Mouse (Mus musculus) c-Kit-positive CD71-positive TER-119-negative erythroid progenitor cells, embryonic 14.5 days (primary cell): Measurements from ENCODE around the gene Srm.

ENCODE experiments used
- DNase-seq: peaks from one replicate; pipeline ENCODE4 v3.0.0-alpha.2; 2013; ENCODE audit warnings: low read depth

Gene Srm

DNA sequence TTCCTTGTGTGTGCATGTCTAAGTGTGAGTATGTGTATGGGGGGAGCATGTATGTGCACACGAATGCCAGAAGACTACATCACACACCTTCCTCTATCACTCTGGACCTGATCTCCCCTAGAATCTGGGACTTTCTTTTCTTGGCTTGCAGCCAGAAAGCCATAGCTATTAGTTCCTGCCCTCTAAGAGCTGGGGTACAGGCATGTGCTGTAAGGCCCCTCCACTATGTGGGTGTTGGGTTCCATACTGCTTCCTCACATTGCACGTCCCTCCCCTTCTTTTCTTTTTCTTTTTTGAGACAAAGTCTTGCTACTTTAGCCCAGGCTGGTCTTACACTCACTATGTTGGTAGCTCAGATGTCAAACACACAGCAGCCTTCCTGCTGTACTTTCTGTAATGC is 44.0 kb downstream of the Srm start:
- no peak for DNase-seq

DNA sequence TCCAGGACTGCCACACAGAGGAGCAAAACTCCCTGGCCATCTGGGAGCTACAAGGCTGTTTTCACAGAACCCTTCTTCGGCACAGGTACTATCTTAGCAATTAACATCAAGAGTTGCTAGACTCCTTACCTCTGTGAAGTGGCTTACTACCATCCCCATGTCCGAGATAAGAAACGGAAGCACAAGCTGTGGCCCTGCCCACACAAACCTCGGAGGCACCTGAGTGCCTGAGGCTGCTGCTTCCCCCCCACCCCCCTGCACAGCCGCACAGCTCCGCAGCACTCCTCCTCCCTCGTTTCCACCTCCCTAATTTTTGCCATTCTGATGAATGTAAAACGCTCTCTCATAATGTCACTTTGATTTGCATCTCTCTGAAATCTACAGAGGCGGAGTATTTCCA is 47.0 kb downstream of the Srm start:
- DNase-seq, result no peak

DNA sequence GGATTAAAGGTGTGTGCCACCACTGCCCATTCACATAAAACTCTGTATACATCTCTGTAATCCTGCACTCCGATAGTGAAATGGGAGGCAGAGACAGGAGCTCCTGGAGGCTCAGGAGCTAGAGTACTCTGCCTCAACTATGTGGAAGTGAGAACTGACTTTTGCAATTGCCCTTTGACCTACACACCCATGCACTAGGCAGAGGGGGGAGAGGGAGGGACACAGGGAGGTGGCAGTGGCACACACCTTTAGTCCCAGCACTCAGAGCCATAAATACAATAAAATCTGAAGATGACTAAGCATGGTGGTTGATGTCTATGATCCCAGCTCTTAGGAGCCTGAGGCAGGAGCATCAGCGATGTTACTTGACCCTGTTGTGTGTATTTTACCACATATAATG is 48.2 kb downstream of the Srm start:
- no peak for DNase-seq

GRCm38 (mm10) chr4:148641121-148641520 is 49.8 kb downstream of the Srm start:
- DNase-seq, result no peak

- DNase-seq, result no peak
Measured at GRCm38 (mm10) chr4:148643291-148644156, 52.2 kb downstream of the Srm start, which contains the start of gene Gm572. Gene Gm572 (plus strand): TSS chr4:148643317.

DNA sequence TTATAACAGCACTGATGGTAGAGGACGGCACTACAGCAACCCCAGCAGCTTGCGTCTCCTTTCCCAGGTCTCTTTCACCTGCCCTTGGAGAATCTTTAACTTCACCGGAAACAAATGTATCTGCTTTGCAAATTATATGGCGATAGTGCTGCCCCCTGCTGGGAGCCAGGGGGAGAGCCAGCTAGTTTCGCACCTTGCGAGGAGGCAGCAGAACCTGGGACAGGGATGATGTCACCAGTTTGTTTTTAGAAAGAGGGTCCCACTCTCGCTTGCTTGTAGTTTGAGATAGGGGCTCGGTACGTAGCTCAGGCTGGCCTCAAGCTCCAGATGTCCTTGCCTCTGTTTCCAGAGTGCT is 52.8 kb downstream of the Srm start:
- peak; percentile 71 for DNase-seq
